Mouse (Mus musculus): ENCODE data around the gene Abhd12.

GRCm38 (mm10) chr2:150803035-150803434 lies 101.5 kb downstream of the Abhd12 start:
- no peak for TF ChIP-seq TAL1 (IDR thresholded peaks at IDR 0.05; ENCODE audit: low read length)
- TF ChIP-seq GATA1 (IDR thresholded peaks at IDR 0.05; ENCODE audit: low read length): no peak
